Mouse (Mus musculus) forebrain, postnatal 0 days (tissue): ENCODE data around the gene Klf9. TPM values are rescaled to one million over a fixed set of nuclear protein-coding genes. Genes with fewer than 3 reads are reported as not detected.
A peak's percentile ranks its signal among the peaks of the same experiment; 100 is the strongest.

Experiments used
- ATAC-seq: fragments of 200-750 bp; cut with Nextera tagmentation; 2 replicates; pipeline ENCODE4 v1.8.0; 2017; ENCODE audit warnings: mild to moderate bottlenecking, moderate library complexity
- DNase-seq: peaks from one replicate; pipeline ENCODE4 v3.0.0-alpha.2; 2015
- H3K27ac ChIP-seq: fragments of 300-500 bp; sonication (generic); 2 replicates; pipeline ENCODE4 v1.5.1; 2014; ENCODE audit warnings: low read depth, mild to moderate bottlenecking, antibody characterized with exemption, low read length, moderate library complexity, mixed read lengths
- H3K27me3 ChIP-seq: fragments of 300-500 bp; sonication (generic); 2 replicates; pipeline ENCODE4 v1.6.1; 2014; ENCODE audit warnings: mild to moderate bottlenecking, low read length, mixed read lengths; ENCODE audit not compliant: insufficient read depth
- H3K36me3 ChIP-seq: fragments of 300-500 bp; sonication (generic); 2 replicates; pipeline ENCODE4 v1.6.1; 2014; ENCODE audit warnings: mild to moderate bottlenecking, moderate library complexity; ENCODE audit not compliant: insufficient read depth
- H3K4me1 ChIP-seq: fragments of 300-500 bp; sonication (generic); 2 replicates; pipeline ENCODE4 v1.6.1; 2014; ENCODE audit warnings: antibody characterized with exemption; ENCODE audit not compliant: insufficient read depth
- H3K4me2 ChIP-seq: fragments of 300-500 bp; sonication (generic); 2 replicates; pipeline ENCODE4 v1.6.1; 2014; ENCODE audit warnings: low read depth, mild to moderate bottlenecking, moderate library complexity
- H3K4me3 ChIP-seq: fragments of 300-500 bp; sonication (generic); 2 replicates; pipeline ENCODE4 v1.5.1; 2014; ENCODE audit warnings: low read depth, low read length, mixed read lengths
- H3K9ac ChIP-seq: fragments of 300-500 bp; sonication (generic); 2 replicates; pipeline ENCODE4 v1.6.1; 2014; ENCODE audit warnings: mild to moderate bottlenecking
- H3K9me3 ChIP-seq: fragments of 300-500 bp; sonication (generic); 2 replicates; pipeline ENCODE4 v1.6.1; 2016; ENCODE audit warnings: low read length
- CTCF ChIP-seq: sonication (generic); IDR thresholded peaks from 2 replicates; pipeline ENCODE4 v1.5.1; 2016; ENCODE audit warnings: antibody characterized with exemption, control low read depth, low read depth
- WGBS: fragments of 180-500 bp; shearing (Covaris S2); extraction: QIAGEN DNeasy Blood & Tissue Kit; methylation state at CpG from one replicate; pipeline ENCODE4 v1.1.7; 2014; 5-methylcytosine and 5-hydroxymethylcytosine counted together
- polyA plus RNA-seq: library from polyadenylated mRNA; unstranded; fragments of >200 nt; fragmentation: Nextera tagmentation; extraction: Ambion mirVana; gene quantifications from 2 replicates; pipeline ENCODE4 v1.2.1, GENCODE M21; 2015
- total RNA-seq: library from RNA; depleted of rRNA; stranded (reverse); fragments of >200 nt; gene quantifications from 2 replicates; pipeline ENCODE4 v1.2.3, GENCODE M21; 2014

Klf9 gene
- total and polyA plus RNA-seq, 2 experiments from 2014 or later, result 11.4 to 22.5 TPM

DNA sequence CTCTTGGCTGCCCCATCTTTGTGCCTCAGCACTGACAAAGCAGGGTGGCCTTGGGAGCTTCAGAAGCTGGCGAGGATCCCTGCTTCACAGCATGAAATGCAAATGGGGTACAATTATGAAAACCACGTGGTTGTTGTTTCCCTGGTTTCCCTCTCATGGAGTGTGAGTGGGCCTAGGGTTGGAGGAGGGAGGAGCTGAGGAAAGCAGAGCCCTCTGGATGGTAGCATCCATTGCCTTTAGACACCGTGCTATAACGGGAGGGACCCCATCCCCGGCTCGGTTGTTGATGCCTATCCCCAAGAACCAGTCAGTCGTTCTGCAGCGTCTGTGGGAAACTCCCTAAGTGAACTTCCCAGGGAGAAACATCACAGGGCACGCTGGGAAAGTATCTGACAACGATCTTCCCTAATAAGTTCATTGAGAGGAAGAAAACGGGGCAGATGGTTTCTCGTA, 5.4 kb downstream of the Klf9 start:
- Histone ChIP-seq H3K4me1 (peaks cover 7% of the 10 kb centered on the region; the same call in 1 of the 2 replicates), H3K27ac (peak overlapping the region; percentile 60), H3K9ac (no peak overlapping the region), H3K27me3 (peaks cover 10% of the 10 kb centered on the region; the same call in 1 of the 2 replicates), H3K4me3 (no peak overlapping the region), H3K4me2 (no peak overlapping the region), H3K36me3 (no peaks in the 10 kb centered on the region), H3K9me3 (no peaks in the 10 kb centered on the region)
- ATAC-seq, result peak; percentile 84
- TF ChIP-seq CTCF, result no peak
- WGBS, result 47% methylated on average over 12 of the region's 12 CpGs
- DNase-seq, result peak; percentile 70

DNA sequence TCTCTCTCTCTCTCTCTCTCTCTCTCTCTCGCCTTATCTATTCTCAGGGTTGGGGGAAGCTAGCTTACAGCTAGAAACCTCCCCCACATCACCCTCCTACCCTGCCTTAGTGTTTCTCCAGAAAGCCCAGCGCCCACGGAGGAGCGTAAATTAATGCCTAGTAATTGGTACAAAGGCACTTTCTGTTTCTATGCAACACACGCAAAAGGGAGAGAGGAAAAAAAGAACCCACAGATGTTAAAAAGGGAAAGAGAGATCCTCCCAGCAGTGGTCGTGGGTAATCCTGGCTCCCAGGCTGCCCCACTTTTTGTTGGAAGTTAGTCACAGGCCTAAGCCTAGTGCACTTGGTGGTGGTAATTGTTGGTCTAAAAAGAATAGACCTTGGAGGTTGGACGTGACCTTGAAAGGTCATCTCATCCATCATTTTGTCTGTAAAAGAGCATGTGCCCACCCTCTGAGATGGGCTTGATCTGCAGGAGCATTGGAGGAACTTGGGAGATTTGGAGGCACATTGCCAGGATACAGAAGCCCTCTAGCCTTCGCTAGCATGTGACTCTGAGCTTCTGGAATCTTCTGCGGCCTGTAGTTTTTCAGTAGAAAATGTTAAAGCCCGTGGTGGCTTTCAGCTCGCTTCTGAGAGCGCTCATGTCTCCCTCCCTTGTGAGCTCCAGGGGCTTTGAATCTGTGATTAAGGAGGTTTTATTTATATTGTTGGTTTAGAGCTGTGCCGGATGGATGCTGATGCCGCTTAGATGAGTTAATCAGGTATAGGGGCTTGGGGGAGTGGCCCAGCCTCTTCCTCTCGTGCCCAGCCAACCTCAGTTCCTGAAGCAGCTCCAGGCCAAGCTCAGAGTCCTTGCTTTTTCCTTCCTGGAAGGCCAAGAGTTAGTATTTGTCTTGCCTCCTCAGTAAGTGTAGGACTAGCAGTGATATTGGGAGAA, 6.3 kb downstream of the Klf9 start:
- Histone ChIP-seq H3K4me1 (peaks cover 9% of the 10 kb centered on the region; the same call in 1 of the 2 replicates), H3K27me3 (peaks cover 9% of the 10 kb centered on the region; the same call in 1 of the 2 replicates), H3K4me3 (no peak overlapping the region), H3K36me3 (no peaks in the 10 kb centered on the region), H3K4me2 (no peak overlapping the region), H3K9ac (no peak overlapping the region), H3K27ac (peak overlapping the region; percentile 60), H3K9me3 (no peaks in the 10 kb centered on the region)
- 60% methylated on average over 15 of the region's 15 CpGs for WGBS
- ATAC-seq (peak; percentile 39; the same call in 1 of the 2 replicates), DNase-seq (peak; percentile 5)
- TF ChIP-seq CTCF, result no peak

DNA sequence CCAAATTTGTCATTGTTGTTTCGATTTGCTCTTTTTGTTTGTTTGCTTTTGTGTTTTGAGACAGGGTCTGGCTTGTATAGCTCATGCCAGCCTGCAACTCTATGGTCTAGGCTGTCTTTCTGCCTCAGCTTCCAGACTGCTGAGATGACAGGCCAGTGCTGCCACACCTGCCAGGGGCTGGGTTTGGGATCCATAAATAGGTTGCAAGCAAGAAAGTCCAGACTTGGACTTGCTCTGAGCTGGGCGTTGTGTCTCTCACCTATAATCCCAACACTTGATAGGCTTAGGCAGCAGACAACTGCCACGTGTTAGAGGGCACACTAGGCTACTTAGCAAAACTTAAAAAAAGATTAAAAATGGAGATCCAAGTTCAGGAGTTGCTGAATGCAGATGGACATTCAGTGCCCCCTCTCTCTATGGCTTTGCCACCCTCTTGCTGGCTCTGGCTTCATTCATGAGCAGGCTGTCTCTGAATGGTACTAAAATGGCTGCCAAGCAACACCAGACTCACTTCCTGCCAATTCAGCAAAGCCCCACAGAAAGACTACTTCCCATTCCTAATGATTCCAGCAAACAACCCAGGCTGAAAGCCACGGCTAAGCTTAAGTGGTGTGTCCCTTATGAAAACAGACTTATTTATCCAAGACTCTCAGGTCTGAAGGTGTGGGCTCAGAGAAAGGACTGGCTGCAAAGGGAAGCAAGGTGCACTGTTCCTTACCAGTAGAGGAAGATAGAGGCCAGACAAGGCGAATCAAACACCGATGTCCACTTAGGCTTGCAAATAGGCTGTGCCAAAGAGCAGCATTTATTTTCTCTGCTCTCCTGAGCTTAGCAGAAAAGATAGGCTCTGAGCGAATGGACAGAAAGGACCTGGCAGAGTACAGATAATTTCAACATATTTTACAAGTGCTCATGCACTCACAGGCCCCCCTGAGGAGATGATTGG, 8.7 kb downstream of the Klf9 start:
- Histone ChIP-seq H3K9me3 (no peaks in the 10 kb centered on the region), H3K4me3 (no peak overlapping the region), H3K36me3 (no peaks in the 10 kb centered on the region), H3K9ac (no peak overlapping the region), H3K27ac (no peak overlapping the region), H3K4me1 (peaks cover 9% of the 10 kb centered on the region; the same call in 1 of the 2 replicates), H3K27me3 (no peaks in the 10 kb centered on the region), H3K4me2 (no peak overlapping the region)
- 72% methylated on average over 7 of the region's 7 CpGs for WGBS
- DNase-seq, result peak; percentile 27
- TF ChIP-seq CTCF, result no peak
- peak; percentile 15; the same call in 1 of the 2 replicates for ATAC-seq

DNA sequence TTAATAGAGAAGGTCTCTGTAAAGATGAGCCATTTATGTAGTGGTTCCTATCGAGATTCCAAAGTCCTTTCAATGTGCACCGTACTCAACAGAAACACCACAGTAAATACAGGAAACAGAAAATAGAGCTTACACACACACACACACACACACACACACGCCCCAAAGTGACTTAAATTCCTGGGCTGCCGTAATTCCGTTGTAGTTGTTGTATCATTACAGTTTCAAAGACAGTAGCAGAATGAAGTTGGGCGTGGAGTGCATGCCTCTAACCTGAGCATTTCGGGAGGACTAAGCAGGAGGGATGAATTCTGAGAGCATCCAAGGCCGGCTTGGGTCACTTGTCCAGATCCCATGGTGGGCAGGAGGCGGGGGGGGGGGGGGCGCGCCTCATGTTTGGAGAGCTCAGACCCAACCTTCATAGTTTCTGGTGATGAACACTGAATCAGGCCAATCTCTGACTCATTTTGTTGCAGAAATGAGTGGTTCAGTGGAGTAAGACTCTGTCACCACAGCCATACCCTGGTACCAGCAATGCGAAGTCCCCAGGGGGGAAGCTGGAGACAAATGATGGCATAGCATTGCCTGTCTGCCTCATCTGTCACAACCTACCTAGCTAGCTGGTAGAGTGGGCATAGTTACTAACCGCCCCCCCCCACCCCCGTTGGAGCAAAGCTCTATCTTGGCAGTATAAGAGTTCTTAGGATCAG, 9.7 kb downstream of the Klf9 start:
- no peaks in the 10 kb centered on the region for H3K36me3 ChIP-seq
- no peak for ATAC-seq
- H3K27me3 ChIP-seq, result no peaks in the 10 kb centered on the region
- peaks cover 7% of the 10 kb centered on the region; the same call in 1 of the 2 replicates for H3K4me1 ChIP-seq
- H3K9ac ChIP-seq, result no peak overlapping the region
- H3K27ac ChIP-seq, result no peak overlapping the region
- DNase-seq, result no peak
- H3K4me2 ChIP-seq, result no peak overlapping the region
- H3K9me3 ChIP-seq, result no peaks in the 10 kb centered on the region
- no peak for TF ChIP-seq CTCF
- no peak overlapping the region for H3K4me3 ChIP-seq
- 87% methylated on average over 14 of the region's 14 CpGs for WGBS

DNA sequence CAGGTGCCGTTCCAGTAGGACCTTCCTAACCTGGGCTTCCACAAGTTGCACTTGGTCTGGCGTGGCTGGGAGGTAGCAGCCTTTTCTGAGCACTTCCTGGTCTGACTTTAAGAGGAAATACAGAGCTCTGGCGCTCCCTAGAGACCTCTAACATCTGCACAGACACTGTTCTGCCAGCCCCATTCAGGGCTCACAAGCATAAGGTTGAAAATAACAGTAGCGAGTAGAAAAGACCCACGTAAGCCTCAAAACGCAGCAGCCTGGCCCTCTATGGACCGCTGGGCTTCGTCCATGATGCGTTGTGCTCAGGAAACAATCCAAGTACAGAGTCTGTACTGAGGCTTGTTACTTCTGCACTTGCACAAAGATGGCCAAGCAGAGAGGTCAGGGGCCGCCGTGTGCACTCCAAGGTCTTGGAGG, 10.6 kb downstream of the Klf9 start:
- H3K27ac ChIP-seq, result no peak overlapping the region
- H3K9me3 ChIP-seq, result no peaks in the 10 kb centered on the region
- TF ChIP-seq CTCF, result peak; percentile 44
- WGBS, result 41% methylated on average over 11 of the region's 11 CpGs
- H3K4me3 ChIP-seq, result no peak overlapping the region
- ATAC-seq (0 out of 2 replicates have a peak, but pooled peaks have one; percentile 25), DNase-seq (peak; percentile 32)
- H3K27me3 ChIP-seq, result no peaks in the 10 kb centered on the region
- H3K4me1 ChIP-seq, result 0 out of 2 replicates have a peak, but pooled peaks cover 4% of the 10 kb centered on the region
- no peak overlapping the region for H3K4me2 ChIP-seq
- no peak overlapping the region for H3K9ac ChIP-seq
- H3K36me3 ChIP-seq, result no peaks in the 10 kb centered on the region

DNA sequence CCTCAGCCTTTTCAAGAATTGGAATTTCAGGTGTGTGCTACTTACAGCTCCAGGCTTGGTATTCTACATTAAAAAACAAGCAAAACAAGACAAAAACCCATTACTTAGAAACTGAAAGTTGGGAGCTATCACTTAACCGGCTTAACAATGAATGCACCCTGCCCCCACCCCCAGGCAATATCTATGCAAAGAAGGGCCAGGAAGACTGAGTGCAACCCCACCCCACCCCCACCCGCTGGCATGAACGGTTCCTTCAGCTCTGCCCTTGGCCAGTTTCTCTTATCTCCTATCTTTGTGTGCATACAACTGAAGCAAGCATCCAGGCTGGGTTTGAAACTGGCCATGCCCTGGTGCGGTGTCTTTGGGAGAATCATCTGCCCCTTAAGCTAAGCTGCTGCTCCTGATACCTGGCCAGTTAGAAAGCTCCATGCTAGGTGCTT, 11.2 kb downstream of the Klf9 start:
- Histone ChIP-seq H3K4me1 (0 out of 2 replicates have a peak, but pooled peaks cover 4% of the 10 kb centered on the region), H3K27me3 (no peaks in the 10 kb centered on the region), H3K9me3 (no peaks in the 10 kb centered on the region), H3K36me3 (no peaks in the 10 kb centered on the region), H3K9ac (no peak overlapping the region), H3K27ac (no peak overlapping the region), H3K4me2 (no peak overlapping the region), H3K4me3 (no peak overlapping the region)
- WGBS, result 44% methylated on average over 4 of the region's 4 CpGs
- DNase-seq (no peak), ATAC-seq (no peak)
- no peak for TF ChIP-seq CTCF
